Mouse (Mus musculus): ENCODE measurements around the gene Snap29. TPM values are rescaled to one million over a fixed set of nuclear protein-coding genes. Genes with fewer than 3 reads are reported as not detected.

The Snap29 gene
- polyA plus RNA-seq, 1 experiment from 2014 or later: 6.6 TPM

DNA sequence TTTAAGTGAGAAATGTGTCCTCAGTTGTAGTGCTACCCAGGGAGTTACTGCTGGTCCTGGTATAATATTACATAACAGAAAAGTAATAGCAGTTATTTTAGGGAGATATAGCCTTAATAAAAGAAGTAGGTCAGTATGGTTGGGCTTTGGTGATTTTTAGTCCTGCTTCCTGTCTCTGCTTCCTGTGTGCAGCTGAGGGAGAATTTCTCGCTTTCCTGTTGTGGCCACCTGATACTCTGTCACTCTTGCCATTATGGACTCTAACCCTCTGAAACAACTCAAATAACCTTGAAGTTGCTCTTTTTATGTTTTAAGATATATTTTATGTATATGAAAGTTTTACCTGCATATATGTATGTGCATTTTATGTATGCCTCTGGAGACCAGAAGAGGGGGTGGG, 55.8 kb downstream of the Snap29 start:
- Histone ChIP-seq H3K4me2 (replicated peaks; ENCODE audit: low read depth, low read length) (no peak overlapping the region), H3K27me3 (ENCODE audit: control insufficient read depth, insufficient read depth, low read length) (no peaks in the 10 kb centered on the region), H3K4me3 (ENCODE audit: low read length) (no peak overlapping the region), H3K27ac (ENCODE audit: low read depth, low read length) (no peak overlapping the region), H3K36me3 (ENCODE audit: control insufficient read depth, insufficient read depth, low read length) (peaks cover 27% of the 10 kb centered on the region), H3K9me3 (ENCODE audit: control insufficient read depth, low read length) (no peaks in the 10 kb centered on the region), H3K9ac (ENCODE audit: low read depth, low read length) (no peak overlapping the region), H3K4me1 (ENCODE audit: control insufficient read depth, insufficient read depth, low read length) (no peaks in the 10 kb centered on the region)
- WGBS: 88% methylated on average over 1 of the region's 1 CpGs
- ATAC-seq (ENCODE audit: low FRiP score, low TSS enrichment): no peak

GRCm38 (mm10) chr16:17463184-17463583, 57.4 kb downstream of the Snap29 start:
- no peak overlapping the region for H3K4me3 ChIP-seq (ENCODE audit: low read length)
- ATAC-seq (ENCODE audit: low FRiP score, low TSS enrichment): no peak
- peaks cover 20% of the 10 kb centered on the region; the same call in 1 of the 2 replicates for H3K36me3 ChIP-seq (ENCODE audit: control insufficient read depth, insufficient read depth, low read length)
- no peak overlapping the region for H3K27ac ChIP-seq (ENCODE audit: low read depth, low read length)
- H3K27me3 ChIP-seq (ENCODE audit: control insufficient read depth, insufficient read depth, low read length): no peaks in the 10 kb centered on the region
- H3K9me3 ChIP-seq (ENCODE audit: control insufficient read depth, low read length): no peaks in the 10 kb centered on the region
- H3K4me2 ChIP-seq (replicated peaks; ENCODE audit: low read depth, low read length): no peak overlapping the region
- H3K4me1 ChIP-seq (ENCODE audit: control insufficient read depth, insufficient read depth, low read length): no peaks in the 10 kb centered on the region
- WGBS: 87% methylated on average over 2 of the region's 2 CpGs
- H3K9ac ChIP-seq (ENCODE audit: low read depth, low read length): no peak overlapping the region

GRCm38 (mm10) chr16:17466875-17467663, 61.3 kb downstream of the Snap29 start:
- no peaks in the 10 kb centered on the region for H3K27me3 ChIP-seq (ENCODE audit: control insufficient read depth, insufficient read depth, low read length)
- WGBS: 86% methylated on average over 4 of the region's 4 CpGs
- H3K9me3 ChIP-seq (ENCODE audit: control insufficient read depth, low read length): no peaks in the 10 kb centered on the region
- no peak for ATAC-seq (ENCODE audit: low FRiP score, low TSS enrichment)
- no peak overlapping the region for H3K4me3 ChIP-seq (ENCODE audit: low read length)
- H3K4me2 ChIP-seq (replicated peaks; ENCODE audit: low read depth, low read length): no peak overlapping the region
- H3K4me1 ChIP-seq (ENCODE audit: control insufficient read depth, insufficient read depth, low read length): no peaks in the 10 kb centered on the region
- H3K27ac ChIP-seq (ENCODE audit: low read depth, low read length): no peak overlapping the region
- H3K36me3 ChIP-seq (ENCODE audit: control insufficient read depth, insufficient read depth, low read length): peaks cover 37% of the 10 kb centered on the region
- no peak overlapping the region for H3K9ac ChIP-seq (ENCODE audit: low read depth, low read length)

GRCm38 (mm10) chr16:17472498-17472897, 66.7 kb downstream of the Snap29 start:
- H3K27ac ChIP-seq (ENCODE audit: low read depth, low read length): no peak overlapping the region
- H3K36me3 ChIP-seq (ENCODE audit: control insufficient read depth, insufficient read depth, low read length): peaks cover 46% of the 10 kb centered on the region

GRCm38 (mm10) chr16:17474091-17474490, 68.3 kb downstream of the Snap29 start:
- H3K4me2 ChIP-seq (replicated peaks; ENCODE audit: low read depth, low read length): no peak overlapping the region
- no peaks in the 10 kb centered on the region for H3K9me3 ChIP-seq (ENCODE audit: control insufficient read depth, low read length)
- no peak overlapping the region for H3K27ac ChIP-seq (ENCODE audit: low read depth, low read length)
- H3K36me3 ChIP-seq (ENCODE audit: control insufficient read depth, insufficient read depth, low read length): peaks cover 47% of the 10 kb centered on the region
- no peak overlapping the region for H3K4me3 ChIP-seq (ENCODE audit: low read length)
- no peaks in the 10 kb centered on the region for H3K27me3 ChIP-seq (ENCODE audit: control insufficient read depth, insufficient read depth, low read length)
- no peak for ATAC-seq (ENCODE audit: low FRiP score, low TSS enrichment)
- H3K4me1 ChIP-seq (ENCODE audit: control insufficient read depth, insufficient read depth, low read length): 0 out of 2 replicates have a peak, but pooled peaks cover 3% of the 10 kb centered on the region
- no peak overlapping the region for H3K9ac ChIP-seq (ENCODE audit: low read depth, low read length)

More at GRCm38 (mm10) chr16:17472498-17472897, 66.7 kb downstream of the Snap29 start:
- no peak for ATAC-seq (ENCODE audit: low FRiP score, low TSS enrichment)
- no peaks in the 10 kb centered on the region for H3K27me3 ChIP-seq (ENCODE audit: control insufficient read depth, insufficient read depth, low read length)
- H3K9me3 ChIP-seq (ENCODE audit: control insufficient read depth, low read length): no peaks in the 10 kb centered on the region
- H3K9ac ChIP-seq (ENCODE audit: low read depth, low read length): no peak overlapping the region
- no peak overlapping the region for H3K4me3 ChIP-seq (ENCODE audit: low read length)
- no peaks in the 10 kb centered on the region for H3K4me1 ChIP-seq (ENCODE audit: control insufficient read depth, insufficient read depth, low read length)
- no peak overlapping the region for H3K4me2 ChIP-seq (replicated peaks; ENCODE audit: low read depth, low read length)
- 88% methylated on average over 6 of the region's 6 CpGs for WGBS

DNA sequence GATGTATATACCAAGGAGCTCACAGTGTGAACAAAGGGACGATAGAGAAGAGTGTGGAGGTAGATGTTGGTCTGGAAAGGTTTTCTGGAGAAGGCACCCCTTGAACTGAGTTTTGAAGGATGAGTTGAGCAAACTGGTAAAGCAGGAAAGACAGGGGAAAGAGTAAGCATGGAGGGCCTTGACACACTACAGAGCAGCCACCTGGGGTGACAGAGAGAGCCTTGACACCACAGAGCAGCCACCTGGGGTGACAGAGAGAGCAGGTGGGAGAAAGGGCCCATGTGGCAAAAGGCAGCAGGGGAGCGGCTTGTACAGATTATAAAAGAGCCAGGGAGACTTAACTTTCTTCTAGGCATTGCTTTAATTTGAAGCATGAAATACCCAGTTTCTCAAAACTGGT, 69.0 kb downstream of the Snap29 start:
- no peaks in the 10 kb centered on the region for H3K9me3 ChIP-seq (ENCODE audit: control insufficient read depth, low read length)
- H3K27me3 ChIP-seq (ENCODE audit: control insufficient read depth, insufficient read depth, low read length): no peaks in the 10 kb centered on the region
- ATAC-seq (ENCODE audit: low FRiP score, low TSS enrichment): no peak
- peaks cover 42% of the 10 kb centered on the region for H3K36me3 ChIP-seq (ENCODE audit: control insufficient read depth, insufficient read depth, low read length)
- H3K4me3 ChIP-seq (ENCODE audit: low read length): no peak overlapping the region
- 0 out of 2 replicates have a peak, but pooled peaks cover 3% of the 10 kb centered on the region for H3K4me1 ChIP-seq (ENCODE audit: control insufficient read depth, insufficient read depth, low read length)
- H3K4me2 ChIP-seq (replicated peaks; ENCODE audit: low read depth, low read length): no peak overlapping the region
- WGBS: 83% methylated on average over 2 of the region's 2 CpGs
- H3K9ac ChIP-seq (ENCODE audit: low read depth, low read length): no peak overlapping the region
- H3K27ac ChIP-seq (ENCODE audit: low read depth, low read length): no peak overlapping the region

DNA sequence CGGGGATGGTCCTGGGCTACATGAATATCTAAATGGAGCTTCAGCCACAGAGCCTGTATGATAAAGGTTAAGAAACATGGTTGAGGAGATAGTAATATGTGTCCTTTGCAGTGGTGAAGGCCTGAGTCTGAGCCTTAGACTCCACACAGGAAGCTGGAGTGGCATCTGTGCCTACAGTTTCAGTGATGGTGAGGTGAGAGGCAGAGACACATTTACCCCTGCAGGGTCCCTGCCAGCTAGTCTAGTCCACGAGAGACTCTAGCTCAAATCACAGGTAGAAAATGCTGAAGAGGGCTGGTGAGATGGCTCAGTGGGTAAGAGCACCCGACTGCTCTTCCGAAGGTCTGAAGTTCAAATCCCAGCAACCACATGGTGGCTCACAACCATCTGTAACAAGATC, 69.5 kb downstream of the Snap29 start:
- 0 out of 2 replicates have a peak, but pooled peaks cover 3% of the 10 kb centered on the region for H3K4me1 ChIP-seq (ENCODE audit: control insufficient read depth, insufficient read depth, low read length)
- no peak overlapping the region for H3K9ac ChIP-seq (ENCODE audit: low read depth, low read length)
- no peak overlapping the region for H3K4me3 ChIP-seq (ENCODE audit: low read length)
- no peak for ATAC-seq (ENCODE audit: low FRiP score, low TSS enrichment)
- no peak overlapping the region for H3K27ac ChIP-seq (ENCODE audit: low read depth, low read length)
- 89% methylated on average over 4 of the region's 4 CpGs for WGBS
- peaks cover 37% of the 10 kb centered on the region for H3K36me3 ChIP-seq (ENCODE audit: control insufficient read depth, insufficient read depth, low read length)
- no peak overlapping the region for H3K4me2 ChIP-seq (replicated peaks; ENCODE audit: low read depth, low read length)
- H3K9me3 ChIP-seq (ENCODE audit: control insufficient read depth, low read length): no peaks in the 10 kb centered on the region
- no peaks in the 10 kb centered on the region for H3K27me3 ChIP-seq (ENCODE audit: control insufficient read depth, insufficient read depth, low read length)

DNA sequence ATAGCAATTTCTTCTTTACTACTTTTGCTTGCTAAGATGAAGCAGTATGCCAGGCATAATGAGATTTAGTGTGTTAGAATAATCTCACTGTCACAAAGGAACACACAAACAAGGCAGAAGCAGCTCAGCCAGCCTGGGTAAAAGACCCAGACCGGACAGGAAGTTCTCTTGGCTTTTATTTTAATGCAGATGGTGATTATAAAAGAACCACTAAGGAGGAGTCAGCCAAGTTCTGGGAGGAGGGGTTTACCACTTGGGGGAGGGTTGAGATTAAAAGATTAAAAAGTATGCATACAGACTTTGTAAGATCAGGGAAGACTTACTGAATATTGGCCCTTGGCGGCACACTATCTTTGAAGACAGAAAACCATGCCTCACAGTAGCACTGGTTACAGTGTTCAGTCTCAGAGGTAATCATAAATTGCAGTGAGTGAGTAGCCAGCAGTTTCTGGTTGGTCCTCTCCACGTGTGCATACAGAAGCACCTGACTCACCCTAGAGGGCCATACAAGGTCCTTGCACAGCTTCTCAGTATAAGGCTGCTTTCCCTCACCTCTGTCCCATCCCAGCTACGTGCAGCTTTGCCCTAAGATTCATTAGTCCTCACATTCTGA, 72.7 kb downstream of the Snap29 start:
- Histone ChIP-seq H3K27ac (ENCODE audit: low read depth, low read length) (no peak overlapping the region), H3K9ac (ENCODE audit: low read depth, low read length) (no peak overlapping the region), H3K27me3 (ENCODE audit: control insufficient read depth, insufficient read depth, low read length) (no peaks in the 10 kb centered on the region), H3K4me2 (replicated peaks; ENCODE audit: low read depth, low read length) (no peak overlapping the region), H3K4me3 (ENCODE audit: low read length) (no peak overlapping the region), H3K9me3 (ENCODE audit: control insufficient read depth, low read length) (no peaks in the 10 kb centered on the region), H3K4me1 (ENCODE audit: control insufficient read depth, insufficient read depth, low read length) (0 out of 2 replicates have a peak, but pooled peaks cover 3% of the 10 kb centered on the region), H3K36me3 (ENCODE audit: control insufficient read depth, insufficient read depth, low read length) (peaks cover 30% of the 10 kb centered on the region)
- ATAC-seq (ENCODE audit: low FRiP score, low TSS enrichment): no peak
- WGBS: 82% methylated on average over 4 of the region's 4 CpGs

Measured in kidney, embryonic 14.5 days (tissue).